Mouse (Mus musculus) right cerebral cortex, postnatal 4 days (tissue): ENCODE results near the gene Gm9821.

Experiments
- DNase-seq: peaks from one replicate; pipeline ENCODE4 v3.0.0-alpha.2; 2022

Gene Gm9821

DNA sequence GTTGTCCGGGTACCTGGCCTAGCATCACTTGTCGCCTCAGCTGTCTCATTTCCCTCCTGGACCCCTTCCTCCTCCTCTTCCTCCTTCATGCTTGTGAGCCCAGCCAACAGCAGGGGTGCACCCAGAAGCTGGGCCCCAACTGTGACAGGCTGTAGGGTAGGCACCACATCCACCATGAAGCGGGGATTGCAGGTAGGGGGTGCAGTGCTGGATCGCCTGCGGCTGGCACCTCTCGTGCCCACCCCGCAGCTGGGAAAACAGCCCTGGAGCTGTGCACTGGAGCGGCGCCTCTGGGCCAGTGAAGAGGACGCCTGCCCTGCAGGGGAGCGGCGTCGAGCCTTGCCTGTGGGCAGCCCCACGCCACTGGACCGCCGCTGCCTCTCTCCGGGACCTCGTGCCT lies at the start of gene Gm9821:
TSS of gene Gm9821 (plus strand) at position 221 of the 400 bp plus-strand sequence.
- no peak for DNase-seq

DNA sequence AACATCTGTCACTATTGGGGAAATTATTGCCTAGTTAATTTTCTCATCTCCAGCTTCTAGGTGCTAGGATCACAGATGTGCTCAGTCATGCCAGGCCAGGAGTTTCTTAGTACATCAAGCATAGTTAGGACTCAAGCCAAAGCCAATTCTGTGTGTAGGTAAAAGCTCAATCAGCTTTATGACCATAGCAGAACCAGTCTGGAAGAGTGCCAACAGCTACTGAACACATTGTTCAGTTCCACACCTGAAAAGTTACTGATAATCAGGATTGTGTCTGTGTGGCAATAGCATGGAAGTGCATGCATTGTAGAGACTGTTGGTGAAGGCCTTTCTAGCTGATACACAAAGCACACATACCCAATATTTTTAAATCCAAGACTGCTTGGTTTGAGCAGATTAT lies 47.5 kb upstream of the Gm9821 start:
- DNase-seq, result no peak

DNA sequence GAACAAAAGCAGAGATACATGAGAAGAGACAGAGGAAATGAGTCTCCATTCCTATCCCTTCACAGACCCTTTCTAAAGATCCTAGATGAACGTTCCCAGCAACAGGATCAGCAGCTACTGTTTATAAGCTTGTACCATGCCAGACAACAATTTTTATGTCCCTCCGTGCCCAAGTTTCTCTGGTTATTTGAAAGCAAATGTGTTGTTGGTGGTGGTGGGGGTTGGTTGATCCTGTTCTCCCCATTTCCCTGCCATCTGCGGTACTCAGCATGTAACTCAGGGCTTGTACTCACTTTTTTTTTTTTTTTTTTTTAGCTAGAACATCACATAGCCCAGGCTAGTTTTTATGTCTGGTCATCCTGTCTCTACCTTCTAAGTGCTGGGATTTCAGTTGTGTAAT lies 46.4 kb upstream of the Gm9821 start:
- DNase-seq, result no peak

DNA sequence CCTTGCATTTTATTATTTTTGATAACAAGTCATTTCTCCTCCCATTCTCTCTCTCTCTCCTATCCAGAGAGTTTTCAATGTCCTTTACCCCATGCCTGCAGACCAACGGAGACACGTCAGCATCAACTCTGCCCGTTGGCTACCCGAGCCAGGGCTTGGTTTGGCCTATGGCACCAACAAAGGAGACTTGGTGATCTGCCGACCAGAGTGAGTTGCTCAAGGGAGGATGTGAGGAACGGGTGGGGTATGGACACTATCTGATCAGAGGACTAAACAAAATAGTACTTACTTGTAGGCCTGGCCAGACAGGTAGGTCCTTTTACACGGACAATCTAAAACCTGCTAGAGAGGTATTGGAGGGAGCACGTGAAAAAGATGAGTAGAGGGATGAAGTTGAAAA lies 45.1 kb upstream of the Gm9821 start:
- no peak for DNase-seq

DNA sequence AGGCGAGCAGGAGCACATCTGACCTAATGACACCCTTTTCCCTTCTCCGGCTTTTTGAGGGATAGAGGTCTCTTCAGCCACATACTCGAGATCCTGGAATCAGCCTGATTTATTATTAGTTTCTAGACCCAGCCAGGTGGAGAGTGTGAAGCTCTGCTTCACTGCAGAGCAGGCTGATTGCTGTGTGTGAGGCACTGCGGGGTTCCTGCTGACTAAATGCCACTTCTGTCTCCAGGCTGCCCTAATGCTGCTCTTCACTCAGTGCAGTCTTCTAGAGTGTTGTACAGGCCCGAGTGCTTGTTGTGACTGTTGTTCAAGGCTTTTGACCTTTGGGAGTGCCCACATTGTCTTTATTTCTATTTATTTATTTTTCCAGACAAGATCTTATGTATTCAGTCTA lies 43.2 kb upstream of the Gm9821 start:
- no peak for DNase-seq

DNA sequence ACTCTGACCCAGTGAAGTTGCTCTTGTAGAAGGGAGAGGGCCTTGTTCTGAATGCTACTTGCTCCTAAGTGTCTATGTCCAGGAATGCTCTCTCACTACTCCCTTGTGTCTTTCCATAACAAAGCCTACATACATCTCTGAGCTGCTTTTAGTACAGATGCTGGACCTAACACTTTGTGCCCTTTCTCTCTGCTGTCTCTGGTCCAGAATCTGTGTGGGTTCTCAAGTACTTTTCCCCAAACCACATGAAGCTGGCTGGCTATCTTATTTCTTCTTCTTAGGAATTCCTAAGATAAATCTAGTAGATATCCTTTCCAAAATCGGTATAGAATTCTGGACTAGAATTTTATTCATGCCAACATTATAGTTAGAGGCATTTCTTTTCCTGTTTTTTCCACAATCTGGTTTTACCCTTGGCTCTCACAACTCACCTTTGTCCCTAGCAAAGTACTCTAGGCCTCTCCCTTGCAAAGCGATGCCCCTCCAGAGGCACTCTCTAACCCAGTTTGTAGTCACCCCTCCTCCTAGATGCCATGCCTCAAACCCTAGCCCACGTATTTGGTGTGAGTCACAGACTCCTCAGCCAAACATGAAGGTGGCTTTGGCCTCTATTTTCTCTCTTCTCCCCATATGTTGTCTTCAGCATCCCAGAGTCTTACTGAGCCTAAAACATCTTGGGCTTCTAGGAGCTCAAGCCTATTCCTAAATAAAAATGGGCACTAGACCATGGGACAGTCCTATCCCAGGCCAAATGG lies 42.2 kb upstream of the Gm9821 start:
- DNase-seq, result no peak

DNA sequence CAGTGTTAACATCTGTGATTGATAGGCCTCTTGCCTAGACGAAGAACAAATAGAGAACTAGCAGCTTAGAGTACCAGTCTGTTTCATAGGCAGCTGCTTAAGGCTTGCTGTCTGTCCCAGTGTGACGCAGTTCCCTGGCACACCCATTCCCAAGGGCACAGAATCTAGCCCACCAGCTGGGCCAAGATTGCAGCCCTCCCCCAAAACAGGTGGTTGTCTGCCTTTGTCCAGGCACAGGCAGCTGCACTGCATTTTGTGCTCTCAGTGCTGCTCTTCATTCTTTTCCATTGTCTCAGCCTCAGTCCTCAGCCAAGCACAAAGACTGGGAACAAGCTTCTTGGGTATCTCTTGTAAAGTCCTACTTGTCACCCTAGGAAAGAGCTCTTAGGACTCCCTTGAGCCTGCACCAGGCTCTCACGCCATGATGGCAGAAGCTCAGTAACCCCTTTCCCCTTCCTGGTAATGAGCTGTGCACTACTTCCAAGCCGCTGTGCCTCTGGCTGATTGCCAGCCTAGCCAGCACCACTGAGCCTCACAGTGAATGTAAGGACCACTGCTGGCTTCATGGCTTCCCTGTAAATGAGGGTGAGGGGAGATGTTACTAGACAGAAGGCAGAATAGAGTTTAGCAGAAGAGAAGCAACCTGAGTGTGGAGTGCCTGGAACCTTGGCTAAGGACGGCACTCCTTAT lies 40.7 kb upstream of the Gm9821 start:
- DNase-seq, result no peak

DNA sequence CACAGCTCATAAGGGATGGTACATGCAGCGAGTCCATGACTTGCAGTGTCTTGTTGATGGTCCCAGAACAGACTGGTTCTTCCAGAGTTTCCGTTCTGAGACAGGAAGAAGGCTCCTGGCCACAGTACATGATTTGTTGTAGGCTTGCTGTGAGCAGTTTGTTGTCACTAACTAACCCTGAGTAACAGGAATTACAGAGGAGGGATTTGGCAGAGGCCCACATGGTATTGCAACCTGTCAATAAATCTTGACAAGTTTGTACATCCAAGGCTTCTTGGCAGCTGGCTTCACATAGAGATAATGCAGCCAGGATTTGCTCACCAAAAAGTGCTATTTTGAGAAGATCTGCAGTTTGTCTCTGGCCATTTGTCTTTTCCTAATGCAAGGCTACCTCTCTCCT lies 39.4 kb upstream of the Gm9821 start:
- no peak for DNase-seq

DNA sequence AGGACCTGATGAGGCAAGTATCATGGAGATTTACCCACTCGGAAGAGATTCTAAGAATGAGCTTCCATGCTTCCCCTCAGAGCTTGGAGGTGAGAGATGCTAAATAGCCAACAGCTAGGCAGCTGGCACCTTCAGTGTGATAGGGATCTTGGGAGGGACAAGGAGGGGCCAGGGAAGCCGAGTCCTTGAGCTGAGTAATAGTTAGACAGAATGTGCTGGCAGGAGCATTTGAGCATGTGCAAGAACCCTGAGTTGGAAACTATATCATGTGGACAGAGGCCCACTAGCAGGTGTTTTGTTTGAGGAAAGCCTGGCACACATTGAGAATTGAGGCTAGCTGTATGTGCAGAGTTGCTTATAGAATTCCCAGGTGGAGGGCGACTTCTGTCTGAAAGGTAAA lies 32.9 kb upstream of the Gm9821 start:
- DNase-seq, result no peak

DNA sequence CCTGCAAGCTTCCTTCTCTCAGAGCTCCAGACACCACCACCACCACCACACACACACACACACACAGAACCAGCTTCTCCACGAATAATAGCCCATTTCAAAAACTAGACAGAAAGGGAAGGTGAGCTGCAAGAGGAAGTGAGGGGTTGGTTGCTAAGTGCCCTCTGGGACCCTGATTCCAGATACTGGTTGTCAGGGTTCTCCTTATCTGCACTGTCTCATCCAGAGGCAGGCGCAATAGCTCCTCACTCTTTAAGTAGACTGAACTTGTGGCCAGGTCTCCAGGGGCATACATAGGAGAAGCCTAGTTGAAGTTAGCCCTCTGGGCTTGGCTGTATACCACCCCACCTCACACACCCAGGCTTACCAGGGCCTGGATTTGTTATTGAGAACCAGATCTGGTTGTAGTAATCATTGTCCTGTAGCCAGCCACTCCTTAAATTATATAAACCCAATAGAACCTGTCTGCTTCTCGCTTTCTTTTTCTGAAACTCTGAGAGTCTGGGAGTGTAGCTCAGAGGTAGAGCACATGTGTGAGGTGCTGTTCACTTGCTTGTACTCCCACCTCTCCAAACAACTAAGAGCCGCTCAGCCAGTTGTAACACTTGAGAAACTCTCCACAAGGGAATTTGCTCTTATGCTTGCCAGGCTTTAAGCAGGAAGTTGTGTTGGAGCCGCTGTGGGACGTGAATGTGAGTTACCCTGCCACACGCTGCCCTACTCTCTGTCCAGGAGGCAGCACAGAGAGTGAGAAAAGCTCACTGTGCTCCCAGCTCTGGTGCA lies 32.0 kb upstream of the Gm9821 start:
- DNase-seq, result no peak

DNA sequence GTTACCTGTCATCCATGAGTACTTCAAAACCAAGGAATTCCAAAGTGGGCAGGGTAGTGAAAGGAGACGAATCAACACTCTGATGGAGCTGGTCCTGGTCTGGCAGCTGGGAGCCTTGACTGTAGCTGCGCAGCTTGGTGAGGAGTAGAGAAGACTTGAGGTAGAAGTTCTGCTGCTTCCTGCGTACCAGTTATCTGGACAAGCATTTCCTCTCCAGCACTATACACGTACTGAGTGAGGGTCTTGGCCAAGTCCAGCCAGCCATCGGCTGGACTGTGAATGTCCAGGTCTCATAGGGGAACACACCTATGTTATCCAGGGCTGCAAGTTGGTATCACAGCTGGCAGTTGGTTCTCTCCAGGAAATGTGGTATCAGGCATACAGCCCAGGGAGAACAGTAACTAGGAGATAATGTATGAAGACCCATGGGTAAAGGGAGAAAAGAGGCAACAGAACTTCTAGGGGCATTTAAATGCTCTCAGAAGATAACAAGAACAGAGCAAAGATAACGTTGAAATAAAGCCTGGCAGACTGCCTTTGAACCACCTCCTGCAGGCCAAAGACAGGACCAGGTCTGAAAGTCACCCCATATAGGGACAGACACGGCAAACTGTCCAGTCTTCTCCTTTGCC lies 29.0 kb upstream of the Gm9821 start:
- no peak for DNase-seq

DNA sequence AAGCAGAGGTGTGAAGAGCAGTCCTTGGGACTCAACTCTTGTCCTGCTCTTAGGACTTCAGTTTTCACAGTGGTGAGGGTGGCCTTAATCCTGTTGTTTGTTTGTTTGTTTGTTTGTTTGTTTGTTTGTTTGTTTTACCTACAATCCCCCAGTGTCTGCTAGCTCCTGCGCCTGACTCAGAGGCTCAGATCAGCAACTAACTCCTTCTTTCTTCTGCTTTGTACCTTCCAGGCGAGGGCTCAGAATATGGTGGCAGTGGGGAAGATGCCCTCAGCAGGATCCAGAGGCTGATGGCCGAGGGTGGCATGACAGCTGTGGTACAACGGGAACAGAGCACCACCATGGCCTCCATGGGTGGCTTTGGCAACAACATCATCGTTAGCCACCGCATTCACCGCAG lies 28.4 kb upstream of the Gm9821 start:
- no peak for DNase-seq

DNA sequence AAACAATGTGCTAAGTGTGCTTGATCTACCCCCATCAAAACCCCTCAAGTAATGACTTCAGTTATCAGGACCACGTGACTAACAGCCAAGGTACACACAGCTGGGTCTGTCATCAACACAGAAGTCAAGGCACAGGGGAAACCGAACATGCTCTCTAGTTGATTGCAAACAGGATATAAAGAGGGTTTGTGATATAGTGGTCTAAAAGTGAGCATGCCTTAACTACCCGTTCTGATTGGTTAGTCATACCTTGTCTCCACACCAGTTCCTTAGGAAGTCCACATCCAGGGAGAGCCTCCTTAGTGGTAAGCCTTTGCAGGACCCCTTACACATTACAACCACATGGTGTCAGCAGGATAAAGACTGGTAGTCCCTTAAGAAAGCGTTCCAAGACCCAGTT lies 25.4 kb upstream of the Gm9821 start:
- DNase-seq, result no peak

DNA sequence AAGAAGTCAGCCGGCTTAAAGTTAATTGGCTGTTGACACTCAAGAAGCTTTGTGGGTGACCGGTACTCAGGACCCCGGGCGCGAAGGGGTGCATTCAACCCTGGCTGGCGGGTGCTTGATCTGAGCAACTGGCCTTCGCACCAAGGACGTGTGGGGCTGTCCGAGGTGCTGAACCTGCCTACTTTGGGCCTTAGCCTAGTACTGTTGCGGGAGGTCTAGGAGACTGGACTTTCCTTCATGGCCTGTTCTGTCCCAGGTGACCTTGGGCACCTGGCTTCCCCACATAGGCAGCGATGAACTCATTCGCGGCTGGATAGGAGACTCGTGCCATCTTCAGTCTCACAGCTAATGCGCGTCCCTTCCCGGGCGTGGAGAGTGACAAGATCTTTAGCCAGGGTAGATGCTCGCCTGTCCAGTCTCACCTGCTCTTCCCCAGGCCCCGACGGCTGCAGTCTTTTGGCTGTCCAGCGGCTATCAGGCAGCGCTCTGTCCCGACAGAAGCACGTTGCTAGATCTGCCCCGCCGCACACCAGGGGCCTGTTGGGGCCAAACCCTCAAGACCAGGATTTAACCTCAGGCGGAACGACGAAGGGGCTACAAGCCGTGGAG lies 24.2 kb upstream of the Gm9821 start:
- peak; percentile 53 for DNase-seq

DNA sequence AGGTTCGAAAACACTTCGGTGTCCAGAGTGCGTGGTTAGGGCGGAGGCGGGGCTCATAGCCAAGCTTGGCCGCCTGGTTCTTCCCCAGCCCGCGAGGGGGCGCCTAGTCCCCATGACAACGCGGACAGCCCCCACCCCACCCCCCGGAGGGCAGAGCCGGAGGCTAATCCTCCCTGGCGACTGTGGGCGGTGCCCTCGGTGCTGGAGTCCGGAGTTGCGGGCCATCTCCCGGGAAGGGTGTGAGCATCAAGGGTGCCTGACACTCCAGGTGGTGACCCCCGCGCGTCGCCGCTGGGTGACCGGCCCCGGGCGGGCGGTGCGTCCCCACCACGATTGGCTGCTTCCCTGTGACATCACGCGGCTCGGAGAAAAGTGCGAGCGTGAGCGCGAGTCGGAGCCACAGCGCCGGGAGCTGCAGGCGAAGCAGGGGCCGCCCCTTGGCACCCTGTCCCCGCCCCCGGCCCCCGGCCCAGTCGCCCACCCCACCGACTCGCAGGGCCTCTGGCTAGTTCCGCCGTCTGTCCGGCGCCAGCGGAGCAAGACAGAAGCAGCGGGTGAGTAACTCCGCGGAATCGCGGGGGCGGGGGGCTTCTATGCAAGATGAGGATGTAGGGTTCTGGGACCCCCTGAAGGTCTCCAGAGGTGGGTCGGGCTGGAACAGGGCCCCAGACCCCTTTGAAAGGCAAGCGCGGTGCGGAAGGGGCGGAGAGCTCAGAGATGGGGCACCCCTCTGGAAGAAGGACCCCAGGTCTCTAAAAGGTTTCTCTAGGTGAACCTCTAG lies 23.5 kb upstream of the Gm9821 start:
- peak; percentile 87 for DNase-seq

DNA sequence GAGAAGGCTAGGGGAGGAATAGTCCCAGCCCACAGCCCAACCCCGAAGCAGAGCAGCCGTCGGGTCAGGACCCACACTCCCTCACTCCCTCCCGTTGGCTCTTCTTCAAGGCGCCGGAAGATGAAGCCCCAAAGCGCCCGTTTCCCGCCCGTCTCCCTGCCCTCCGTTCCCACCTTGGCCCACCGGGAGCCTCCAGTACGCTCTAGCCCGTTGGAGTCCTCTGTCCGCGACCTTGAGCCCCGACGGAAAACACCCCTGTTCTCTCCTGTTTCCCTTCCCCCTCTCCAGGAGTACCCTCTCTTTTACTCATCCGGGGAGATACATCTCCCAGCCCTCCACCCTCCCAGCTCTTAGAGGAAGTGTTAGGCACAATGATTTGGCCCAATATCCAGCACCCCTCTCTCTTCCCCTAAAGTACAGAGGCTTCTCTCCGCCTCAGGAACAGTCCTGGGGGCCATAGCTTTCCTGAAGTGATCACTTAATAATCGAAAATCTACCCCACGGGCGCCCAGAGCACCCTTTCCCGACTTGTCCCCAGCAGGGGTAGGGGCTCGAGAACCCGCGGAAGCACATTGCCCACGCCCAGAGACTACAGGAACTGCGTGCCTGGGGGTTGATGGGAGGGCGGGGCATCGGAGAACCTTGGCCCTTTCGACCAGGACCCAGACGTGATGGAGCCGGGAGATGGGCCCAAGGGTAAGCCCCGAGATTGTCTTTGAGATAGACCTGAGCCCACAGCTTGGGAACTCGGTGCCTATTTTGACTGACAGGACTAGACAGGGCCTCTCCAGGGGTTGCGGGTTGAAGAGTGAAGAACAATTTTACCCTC lies 22.7 kb upstream of the Gm9821 start:
- DNase-seq, result peak; percentile 24

DNA sequence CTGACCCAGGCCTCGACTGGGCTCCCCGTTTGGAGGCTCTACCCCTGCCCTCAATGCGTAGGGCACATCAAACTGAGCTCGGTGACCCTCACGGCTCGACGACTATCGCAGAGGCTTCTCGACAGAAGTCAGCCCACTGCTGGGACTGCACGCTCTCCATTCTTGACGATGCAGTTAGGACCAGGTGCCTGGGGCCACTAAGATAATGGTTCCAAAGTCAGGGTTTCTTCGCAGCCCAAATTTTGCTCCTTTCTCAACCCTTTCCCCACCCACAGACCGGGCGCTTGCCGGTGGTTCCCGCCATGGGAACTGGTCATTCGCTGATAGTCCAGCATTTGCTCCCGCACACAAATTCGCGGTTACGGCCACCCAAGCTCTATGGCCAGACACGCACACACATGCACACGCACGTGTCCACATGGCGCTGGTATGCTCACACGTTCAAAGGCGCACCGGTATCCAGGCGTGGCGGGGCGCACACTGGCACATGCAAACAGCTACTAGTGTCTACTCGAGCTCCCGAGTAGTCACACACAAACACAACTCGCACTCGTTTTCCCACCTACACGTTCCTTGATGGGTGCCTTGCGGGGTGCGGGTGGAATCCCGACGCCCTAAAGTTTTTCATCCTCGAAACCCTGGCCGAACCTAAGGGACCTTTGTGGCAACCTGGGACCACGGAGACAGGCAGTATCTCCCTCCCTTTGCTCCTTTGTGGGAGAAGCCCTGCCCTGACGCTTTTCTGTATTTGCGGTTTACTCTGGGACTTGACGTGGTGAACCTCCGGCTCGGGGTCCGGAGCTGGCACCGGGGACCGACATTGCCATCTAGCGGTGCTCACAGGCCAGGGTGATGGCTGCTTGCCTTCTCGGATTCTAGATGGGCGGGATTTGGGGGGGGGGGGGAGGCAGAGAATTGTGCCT lies 21.8 kb upstream of the Gm9821 start:
- peak; percentile 75 for DNase-seq

DNA sequence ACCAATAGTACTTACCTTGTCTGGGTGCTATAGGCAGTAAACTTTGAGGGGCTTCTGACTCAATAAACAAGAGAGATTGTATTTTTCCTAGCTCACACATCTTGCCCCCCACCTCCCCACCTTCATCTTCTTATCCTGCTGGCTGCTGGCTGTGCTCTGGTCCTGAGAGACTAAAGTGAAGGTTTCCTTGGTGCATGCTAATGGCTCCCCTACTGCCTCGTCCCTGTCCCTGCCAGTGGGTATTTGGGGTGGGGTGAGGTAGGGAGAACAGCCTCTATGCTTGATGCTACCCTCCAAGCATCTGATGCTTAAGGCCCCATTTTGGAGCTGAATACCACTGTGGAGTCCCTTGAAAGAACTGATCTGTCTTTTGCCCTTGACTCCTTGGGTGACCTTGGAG lies 20.8 kb upstream of the Gm9821 start:
- no peak for DNase-seq

DNA sequence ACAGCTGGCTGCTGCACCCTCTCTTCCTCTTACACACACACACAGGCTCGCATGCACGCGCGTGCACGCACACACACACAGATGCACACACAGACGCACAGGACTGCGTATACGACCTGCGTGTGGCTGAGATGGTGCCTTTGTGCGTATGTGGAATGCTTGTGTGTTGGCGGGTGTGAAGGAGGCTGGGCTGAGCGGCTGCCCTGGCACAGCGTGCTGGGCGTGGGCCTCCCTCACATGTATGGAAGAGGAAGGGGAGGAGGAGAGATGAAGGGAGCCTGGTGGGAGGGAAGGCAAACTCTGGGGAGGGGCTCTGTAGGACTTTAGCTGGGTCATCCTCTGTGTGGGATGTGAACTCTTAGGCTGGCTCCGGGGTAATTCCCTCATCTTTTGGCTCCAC lies 20.1 kb upstream of the Gm9821 start:
- no peak for DNase-seq

DNA sequence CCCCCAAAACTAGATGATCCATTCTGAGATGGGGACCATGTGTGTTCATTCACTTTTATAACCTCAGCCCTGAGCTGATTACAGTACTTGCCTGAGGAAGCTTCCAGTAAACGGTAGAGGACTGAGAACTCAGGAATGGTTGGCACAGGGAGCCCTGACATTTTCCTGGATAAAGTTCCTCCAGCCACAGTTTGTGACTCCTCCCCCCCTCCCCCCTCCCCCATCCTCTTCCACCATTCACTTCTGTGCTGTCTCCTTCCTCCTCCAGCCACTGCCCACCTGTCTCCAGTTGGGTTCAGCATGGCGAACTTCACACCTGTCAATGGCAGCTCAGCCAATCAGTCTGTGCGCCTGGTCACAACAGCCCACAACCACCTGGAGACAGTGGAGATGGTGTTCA lies 18.6 kb upstream of the Gm9821 start, which contains the start of gene Chrm4:
TSS of gene Chrm4 (plus strand) at position 301 of the 400 bp plus-strand sequence.
- DNase-seq, result no peak
